Mouse (Mus musculus) Muller cell, postnatal 12 days (primary cell): Measurements from ENCODE around the gene Gm20929.
"Not testable (repeated sequence)": the region's sequence is repeated elsewhere in the genome, so short reads cannot be mapped to it uniquely, and the experiment has no call there.

ENCODE experiments used
- DNase-seq: peaks from one replicate; pipeline ENCODE4 v3.0.0-alpha.2; 2015; ENCODE audit errors: inconsistent ontology term

Gm20929 gene

GRCm38 (mm10) chrY:53843649-53844048, at the start of gene Gm20929:
Gene Gm20929 (plus strand): TSS chrY:53843949.
- DNase-seq: not testable (repeated sequence)
